Mouse (Mus musculus) natural killer cell, adult 2 months (primary cell): ENCODE measurements around the gene Gabbr2.

Experiments
- DNase-seq, 2 experiments: peaks; one replicate each; pipeline ENCODE4 v3.0.0; 2022; ENCODE audit warnings: low spot score in 2 of 2

The Gabbr2 gene

GRCm38 (mm10) chr4:46988824-46989223, 2.8 kb downstream of the Gabbr2 start:
- DNase-seq: no peak

GRCm38 (mm10) chr4:46988257-46988656, 3.4 kb downstream of the Gabbr2 start:
- no peak for DNase-seq

GRCm38 (mm10) chr4:46987809-46988208, 3.9 kb downstream of the Gabbr2 start:
- DNase-seq: no peak

- DNase-seq: no peak
Observed at GRCm38 (mm10) chr4:46986054-46986453, 5.6 kb downstream of the Gabbr2 start.

GRCm38 (mm10) chr4:46982912-46983311, 8.8 kb downstream of the Gabbr2 start:
- DNase-seq: no peak

- no peak for DNase-seq
Observed at GRCm38 (mm10) chr4:46982094-46982493, 9.6 kb downstream of the Gabbr2 start.

GRCm38 (mm10) chr4:46978371-46978770, 13.3 kb downstream of the Gabbr2 start:
- DNase-seq: no peak

- DNase-seq: no peak
Observed at GRCm38 (mm10) chr4:46977161-46977560, 14.5 kb downstream of the Gabbr2 start.

- DNase-seq: no peak
Observed at GRCm38 (mm10) chr4:46976671-46977071, 15.0 kb downstream of the Gabbr2 start.

GRCm38 (mm10) chr4:46973322-46973721, 18.4 kb downstream of the Gabbr2 start:
- no peak for DNase-seq

- DNase-seq: no peak
Observed at GRCm38 (mm10) chr4:46967981-46968380, 23.7 kb downstream of the Gabbr2 start.

- no peak for DNase-seq
Observed at GRCm38 (mm10) chr4:46966551-46966950, 25.1 kb downstream of the Gabbr2 start.

GRCm38 (mm10) chr4:46961403-46961802, 30.3 kb downstream of the Gabbr2 start:
- no peak for DNase-seq

GRCm38 (mm10) chr4:46960208-46960607, 31.5 kb downstream of the Gabbr2 start:
- no peak for DNase-seq

GRCm38 (mm10) chr4:46959776-46960175, 31.9 kb downstream of the Gabbr2 start:
- DNase-seq: no peak

GRCm38 (mm10) chr4:46957955-46958354, 33.7 kb downstream of the Gabbr2 start:
- DNase-seq: no peak

GRCm38 (mm10) chr4:46956966-46957365, 34.7 kb downstream of the Gabbr2 start:
- no peak for DNase-seq

- DNase-seq: no peak
Observed at GRCm38 (mm10) chr4:46953021-46953420, 38.7 kb downstream of the Gabbr2 start.

GRCm38 (mm10) chr4:46952562-46952961, 39.1 kb downstream of the Gabbr2 start:
- DNase-seq: no peak

GRCm38 (mm10) chr4:46934291-46934690, 57.4 kb downstream of the Gabbr2 start:
- DNase-seq: no peak

GRCm38 (mm10) chr4:46933590-46933989, 58.1 kb downstream of the Gabbr2 start:
- no peak for DNase-seq

- no peak for DNase-seq
Observed at GRCm38 (mm10) chr4:46931706-46932397, 59.8 kb downstream of the Gabbr2 start.

- no peak for DNase-seq
Observed at GRCm38 (mm10) chr4:46928112-46928511, 63.6 kb downstream of the Gabbr2 start.

- no peak for DNase-seq
Observed at GRCm38 (mm10) chr4:46919144-46919543, 72.5 kb downstream of the Gabbr2 start.
